Mouse (Mus musculus) limb, embryonic 11.5 days (tissue): ENCODE data around the gene Zfp260. TPM values are rescaled to one million over a fixed set of nuclear protein-coding genes. Genes with fewer than 3 reads are reported as not detected.

Experiments
- ATAC-seq: fragments of 200-750 bp; cut with Nextera tagmentation; 2 replicates; pipeline ENCODE4 v1.8.0; 2017; ENCODE audit warnings: low read depth; ENCODE audit not compliant: insufficient number of reproducible peaks, low FRiP score, low TSS enrichment
- DNase-seq: peaks from one replicate; pipeline ENCODE4 v3.0.0-alpha.2; 2015; ENCODE audit warnings: low spot score
- H3K27ac ChIP-seq: fragments of 300-500 bp; sonication (generic); replicated peaks from 2 replicates; pipeline ENCODE4 v1.5.1; 2014; ENCODE audit warnings: low read depth, mild to moderate bottlenecking, low read length
- H3K27me3 ChIP-seq: fragments of 300-500 bp; sonication (generic); 2 replicates; pipeline ENCODE4 v1.6.1; 2014; ENCODE audit warnings: mild to moderate bottlenecking, low read length, mixed read lengths; ENCODE audit not compliant: control insufficient read depth, insufficient read depth
- H3K36me3 ChIP-seq: fragments of 300-500 bp; sonication (generic); 2 replicates; pipeline ENCODE4 v1.6.1; 2014; ENCODE audit warnings: mild to moderate bottlenecking, low read length, moderate library complexity, mixed read lengths; ENCODE audit not compliant: control insufficient read depth, insufficient read depth
- H3K4me1 ChIP-seq: fragments of 300-500 bp; sonication (generic); 2 replicates; pipeline ENCODE4 v1.6.1; 2014; ENCODE audit warnings: low read length, mixed read lengths; ENCODE audit not compliant: control insufficient read depth, insufficient read depth
- H3K4me2 ChIP-seq: fragments of 300-500 bp; sonication (generic); 2 replicates; pipeline ENCODE4 v1.6.1; 2014; ENCODE audit warnings: low read depth, mild to moderate bottlenecking, moderate library complexity; ENCODE audit not compliant: severe bottlenecking
- H3K4me3 ChIP-seq: fragments of 300-500 bp; sonication (generic); 2 replicates; pipeline ENCODE4 v1.5.1; 2014; ENCODE audit warnings: low read depth, low read length
- H3K9ac ChIP-seq: fragments of 300-500 bp; sonication (generic); 2 replicates; pipeline ENCODE4 v1.6.1; 2014; ENCODE audit warnings: mild to moderate bottlenecking, low read length
- H3K9me3 ChIP-seq: fragments of 300-500 bp; sonication (generic); 2 replicates; pipeline ENCODE4 v1.6.1; 2016; ENCODE audit warnings: low read length; ENCODE audit not compliant: control insufficient read depth
- WGBS: fragments of 180-500 bp; shearing (Covaris S2); extraction: QIAGEN DNeasy Blood & Tissue Kit; methylation state at CpG from one replicate; pipeline ENCODE4 v1.1.7; 2014; 5-methylcytosine and 5-hydroxymethylcytosine counted together
- microRNA-seq: library from miRNA; unstranded; fragments of <30 nt; microRNA quantifications from one replicate; pipeline ENCODE4, GENCODE M21; 2016
- polyA plus RNA-seq: library from polyadenylated mRNA; unstranded; fragments of >200 nt; fragmentation: Nextera tagmentation; extraction: Ambion mirVana; gene quantifications from 2 replicates; pipeline ENCODE4 v1.2.1, GENCODE M21; 2014

The Zfp260 gene
- polyA plus RNA-seq, 1 experiment from 2014 or later, result 142 TPM

GRCm38 (mm10) chr7:30136826-30137225 lies 42.2 kb downstream of the Zfp260 start:
- H3K4me1 ChIP-seq, result no peaks in the 10 kb centered on the region
- H3K27ac ChIP-seq, result no peak overlapping the region
- no peak overlapping the region for H3K4me2 ChIP-seq
- no peak overlapping the region for H3K9ac ChIP-seq
- no peak for ATAC-seq
- no peaks in the 10 kb centered on the region for H3K27me3 ChIP-seq
- peaks cover 17% of the 10 kb centered on the region for H3K36me3 ChIP-seq
- WGBS, result 93% methylated on average over 10 of the region's 10 CpGs
- H3K9me3 ChIP-seq, result 0 out of 2 replicates have a peak, but pooled peaks cover 2% of the 10 kb centered on the region
- DNase-seq, result no peak
- H3K4me3 ChIP-seq, result no peak overlapping the region

- peak overlapping the region; percentile 78; the same call in 1 of the 2 replicates for H3K27ac ChIP-seq
- no peaks in the 10 kb centered on the region for H3K27me3 ChIP-seq
- ATAC-seq (no peak), DNase-seq (no peak)
- peaks cover 6% of the 10 kb centered on the region for H3K36me3 ChIP-seq
- H3K9me3 ChIP-seq, result 0 out of 2 replicates have a peak, but pooled peaks cover 3% of the 10 kb centered on the region
- H3K9ac ChIP-seq, result peak overlapping the region; percentile 66; the same call in 1 of the 2 replicates
- H3K4me1 ChIP-seq, result peaks cover 3% of the 10 kb centered on the region; the same call in 1 of the 2 replicates
- WGBS, result 16% methylated on average over 8 of the region's 8 CpGs
- peak overlapping the region; percentile 41 for H3K4me3 ChIP-seq
- H3K4me2 ChIP-seq, result peak overlapping the region; percentile 61
Observed at GRCm38 (mm10) chr7:30143170-30143554, 48.6 kb downstream of the Zfp260 start.

GRCm38 (mm10) chr7:30143555-30144209 lies 49.1 kb downstream of the Zfp260 start:
- Histone ChIP-seq H3K4me1 (peaks cover 3% of the 10 kb centered on the region; the same call in 1 of the 2 replicates), H3K27me3 (no peaks in the 10 kb centered on the region), H3K9me3 (0 out of 2 replicates have a peak, but pooled peaks cover 3% of the 10 kb centered on the region), H3K27ac (peak overlapping the region; percentile 78), H3K4me2 (peak overlapping the region; percentile 61), H3K36me3 (peaks cover 11% of the 10 kb centered on the region), H3K4me3 (peak overlapping the region; percentile 41), H3K9ac (peak overlapping the region; percentile 66)
- DNase-seq (peak; percentile 92), ATAC-seq (peak; percentile 94)
- 3% methylated on average over 35 of the region's 35 CpGs for WGBS

GRCm38 (mm10) chr7:30147011-30147410 lies 52.4 kb downstream of the Zfp260 start:
- Histone ChIP-seq H3K9ac (no peak overlapping the region), H3K4me3 (no peak overlapping the region), H3K9me3 (peaks cover 19% of the 10 kb centered on the region), H3K36me3 (peaks cover 21% of the 10 kb centered on the region), H3K27me3 (no peaks in the 10 kb centered on the region), H3K4me1 (peaks cover 3% of the 10 kb centered on the region; the same call in 1 of the 2 replicates), H3K27ac (no peak overlapping the region), H3K4me2 (no peak overlapping the region)
- WGBS, result 95% methylated on average over 5 of the region's 5 CpGs
- DNase-seq (no peak), ATAC-seq (no peak)

- WGBS, result 97% methylated on average over 1 of the region's 1 CpGs
- DNase-seq, result no peak
- Histone ChIP-seq H3K4me2 (no peak overlapping the region), H3K27ac (no peak overlapping the region), H3K36me3 (peaks cover 36% of the 10 kb centered on the region), H3K4me3 (no peak overlapping the region), H3K9me3 (peaks cover 50% of the 10 kb centered on the region), H3K9ac (no peak overlapping the region), H3K27me3 (no peaks in the 10 kb centered on the region), H3K4me1 (no peaks in the 10 kb centered on the region)
- no peak for ATAC-seq
Observed at GRCm38 (mm10) chr7:30154040-30154439, 59.5 kb downstream of the Zfp260 start.

- no peaks in the 10 kb centered on the region for H3K27me3 ChIP-seq
- 96% methylated on average over 3 of the region's 3 CpGs for WGBS
- H3K9me3 ChIP-seq, result peaks cover 52% of the 10 kb centered on the region
- ATAC-seq (no peak), DNase-seq (no peak)
- H3K4me3 ChIP-seq, result no peak overlapping the region
- no peak overlapping the region for H3K9ac ChIP-seq
- H3K36me3 ChIP-seq, result peaks cover 45% of the 10 kb centered on the region
- H3K27ac ChIP-seq, result no peak overlapping the region
- no peak overlapping the region for H3K4me2 ChIP-seq
- no peaks in the 10 kb centered on the region for H3K4me1 ChIP-seq
Observed at GRCm38 (mm10) chr7:30155507-30155906, 60.9 kb downstream of the Zfp260 start.

Small RNA genes lying within 50 kb of the gene (microRNA-seq; reads per million reads assigned to microRNA genes)
- gene Gm23368, result not detected

Other genes with a start within 250 kb of the Zfp260 start
- gene Zfp940, start 241.1 kb upstream of the Zfp260 start, polyA plus RNA-seq, result 9.8 TPM in 2 replicates
- gene Zfp420, start 234.8 kb upstream of the Zfp260 start, polyA plus RNA-seq, result 10.0 and 12.5 TPM in 2 replicates
- 12.6 and 13.5 TPM in 2 replicates for gene Zfp27, start 188.2 kb upstream of the Zfp260 start, polyA plus RNA-seq
- 7.6 and 9.0 TPM in 2 replicates for gene Zfp383, start 186.6 kb upstream of the Zfp260 start, polyA plus RNA-seq
- gene Zfp74, start 140.7 kb upstream of the Zfp260 start, polyA plus RNA-seq, result 16.6 and 17.0 TPM in 2 replicates
- 25.2 and 30.5 TPM in 2 replicates for gene Zfp568, start 110.8 kb upstream of the Zfp260 start, polyA plus RNA-seq
- gene Zfp14, start 43.4 kb upstream of the Zfp260 start, polyA plus RNA-seq, result 3.8 and 4.0 TPM in 2 replicates
- gene Zfp82, start 21.9 kb upstream of the Zfp260 start, polyA plus RNA-seq, result 4.3 and 4.7 TPM in 2 replicates
- gene Gm26920, start 4.4 kb upstream of the Zfp260 start, polyA plus RNA-seq, result 3.2 and 4.6 TPM in 2 replicates
- gene Zfp566, start 4.2 kb upstream of the Zfp260 start, polyA plus RNA-seq, result 17.0 and 19.7 TPM in 2 replicates
- gene Zfp382, start 27.2 kb downstream of the Zfp260 start, polyA plus RNA-seq, result 6.5 and 8.6 TPM in 2 replicates
- gene Zfp146, start 75.0 kb downstream of the Zfp260 start, polyA plus RNA-seq, result 14.6 and 18.7 TPM in 2 replicates
- 2.3 and 2.9 TPM in 2 replicates for gene Cox7a1, start 89.4 kb downstream of the Zfp260 start, polyA plus RNA-seq
- 53.1 and 53.7 TPM in 2 replicates for gene Capns1, start 104.0 kb downstream of the Zfp260 start, polyA plus RNA-seq
- 182 and 186 TPM in 2 replicates for gene Polr2i, start 137.2 kb downstream of the Zfp260 start, polyA plus RNA-seq
- gene Tbcb, start 137.5 kb downstream of the Zfp260 start, polyA plus RNA-seq, result 232 and 241 TPM in 2 replicates
- gene Ovol3, start 140.9 kb downstream of the Zfp260 start, polyA plus RNA-seq, result 0.27 TPM in 1 of 2 replicates, not detected in the other
- 0.16 and 0.19 TPM in 2 replicates for gene Thap8, start 185.3 kb downstream of the Zfp260 start, polyA plus RNA-seq
- gene Wdr62, start 185.6 kb downstream of the Zfp260 start, polyA plus RNA-seq, result 10.4 and 14.9 TPM in 2 replicates
- 64.7 and 70.0 TPM in 2 replicates for gene Clip3, start 197.0 kb downstream of the Zfp260 start, polyA plus RNA-seq
- 93.7 and 97.6 TPM in 2 replicates for gene Alkbh6, start 213.9 kb downstream of the Zfp260 start, polyA plus RNA-seq
- 72.3 and 75.3 TPM in 2 replicates for gene Syne4, start 220.0 kb downstream of the Zfp260 start, polyA plus RNA-seq
- gene E130208F15Rik, start 227.0 kb downstream of the Zfp260 start, polyA plus RNA-seq, result not detected in 2 replicates
- gene Sdhaf1, start 229.1 kb downstream of the Zfp260 start, polyA plus RNA-seq, result 21.6 TPM in 2 replicates